Mouse (Mus musculus) C2C12 (cell line): ENCODE results near the gene Slc6a11. TPM values are rescaled to one million over a fixed set of nuclear protein-coding genes. Genes with fewer than 3 reads are reported as not detected.

Source experiments
- H3K27me3 ChIP-seq: one replicate; pipeline ENCODE4 v1.6.1; 2011; ENCODE audit not compliant: control insufficient read depth, insufficient read depth, insufficient read length
- H3K36me3 ChIP-seq: one replicate; pipeline ENCODE4 v1.6.1; 2011; ENCODE audit not compliant: control insufficient read depth, insufficient read depth
- H3K4me3 ChIP-seq: one replicate; pipeline ENCODE4 v1.5.1; 2011; ENCODE audit warnings: mild to moderate bottlenecking, control low read depth; ENCODE audit not compliant: poor library complexity, insufficient read depth, severe bottlenecking
- H3K79me2 ChIP-seq: one replicate; pipeline ENCODE4 v1.6.1; 2011; ENCODE audit not compliant: control insufficient read depth, insufficient read depth
- H3K79me3 ChIP-seq: one replicate; pipeline ENCODE4 v1.6.1; 2011; ENCODE audit warnings: low read depth, control low read depth
- H3ac ChIP-seq: one replicate; pipeline ENCODE3; 2011; ENCODE audit warnings: low read depth; ENCODE audit not compliant: control insufficient read depth, insufficient read length
- CEBPB ChIP-seq: IDR thresholded peaks from one replicate; pipeline ENCODE4 v1.6.1; 2011; ENCODE audit warnings: low read depth, mild to moderate bottlenecking, control low read depth, moderate library complexity
- CTCF ChIP-seq: IDR thresholded peaks from one replicate; pipeline ENCODE4 v1.5.1; 2011; ENCODE audit not compliant: control insufficient read depth, insufficient read depth, insufficient read length
- FOSL1 ChIP-seq: IDR thresholded peaks from one replicate; pipeline ENCODE4 v1.8.0; 2011; ENCODE audit warnings: mild to moderate bottlenecking, low read length; ENCODE audit not compliant: poor library complexity, insufficient read depth, severe bottlenecking
- MAX ChIP-seq: IDR thresholded peaks from one replicate; pipeline ENCODE4 v1.6.1; 2011; ENCODE audit warnings: mild to moderate bottlenecking, control low read depth
- MYOD1 ChIP-seq: IDR thresholded peaks from one replicate; pipeline ENCODE4 v1.6.1; 2011; ENCODE audit warnings: low read depth; ENCODE audit not compliant: control insufficient read depth, insufficient read length
- MYOG ChIP-seq: IDR thresholded peaks from one replicate; pipeline ENCODE4 v1.6.1; 2011; ENCODE audit not compliant: control insufficient read depth, insufficient read length; ENCODE audit errors: extremely low read depth
- USF1 ChIP-seq: IDR thresholded peaks from one replicate; pipeline ENCODE4 v1.6.1; 2011; ENCODE audit warnings: low read depth, mild to moderate bottlenecking, control low read depth, moderate library complexity
- polyA plus RNA-seq: library from polyadenylated mRNA; unstranded; fragments of >200 nt; fragmentation: generic; extraction: Trizol; gene quantifications from one replicate; pipeline ENCODE4 v1.2.1, GENCODE M21; 2012; ENCODE audit warnings: missing spikeins

Gene Slc6a11
- polyA plus RNA-seq, 1 experiment, result not detected

- H3ac ChIP-seq, result no peak overlapping the region
- TF ChIP-seq MAX (no peak), MYOG (no peak), USF1 (no peak), CEBPB (no peak), CTCF (no peak), MYOD1 (no peak), FOSL1 (no peak)
- no peaks in the 10 kb centered on the region for H3K36me3 ChIP-seq
- H3K79me3 ChIP-seq, result no peaks in the 10 kb centered on the region
- peaks cover 29% of the 10 kb centered on the region for H3K27me3 ChIP-seq
- H3K79me2 ChIP-seq, result no peaks in the 10 kb centered on the region
- no peak overlapping the region for H3K4me3 ChIP-seq
These were observed 10.4 kb downstream of the Slc6a11 start for GRCm38 (mm10) chr6:114141481-114141880.

GRCm38 (mm10) chr6:114142480-114142879, 11.4 kb downstream of the Slc6a11 start:
- Histone ChIP-seq H3ac (no peak overlapping the region), H3K79me2 (no peaks in the 10 kb centered on the region), H3K79me3 (no peaks in the 10 kb centered on the region), H3K4me3 (no peak overlapping the region), H3K27me3 (peaks cover 33% of the 10 kb centered on the region), H3K36me3 (no peaks in the 10 kb centered on the region)
- TF ChIP-seq MYOD1, result no peak
- TF ChIP-seq MAX, result no peak
- TF ChIP-seq MYOG, result no peak
- TF ChIP-seq CEBPB, result no peak
- no peak for TF ChIP-seq CTCF
- no peak for TF ChIP-seq FOSL1

DNA sequence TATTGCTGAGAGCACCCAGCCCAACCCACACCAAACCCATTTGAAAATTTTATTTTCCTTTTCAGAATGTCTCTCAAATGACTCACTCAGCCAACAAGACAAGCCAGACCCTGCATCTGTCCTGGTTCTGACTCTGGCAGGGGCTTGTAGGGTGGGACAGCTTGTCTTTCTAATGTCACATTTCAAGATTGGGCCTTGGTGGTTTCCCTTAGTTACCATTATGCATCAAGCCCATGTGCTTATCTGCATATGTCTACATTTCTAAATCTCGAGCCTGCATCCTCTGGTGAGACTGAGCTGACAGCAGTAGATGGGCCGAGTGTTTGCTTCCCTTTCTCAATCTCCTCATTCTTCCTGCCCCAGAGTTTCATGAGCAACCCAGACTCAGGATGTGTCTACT, 12.5 kb downstream of the Slc6a11 start:
- no peak for TF ChIP-seq MAX
- no peak for TF ChIP-seq CTCF
- TF ChIP-seq USF1, result no peak
- no peak for TF ChIP-seq FOSL1
- no peak for TF ChIP-seq CEBPB
- no peak for TF ChIP-seq MYOD1
- no peak for TF ChIP-seq MYOG
- Histone ChIP-seq H3ac (no peak overlapping the region), H3K79me3 (no peaks in the 10 kb centered on the region), H3K4me3 (no peak overlapping the region), H3K27me3 (peaks cover 36% of the 10 kb centered on the region), H3K36me3 (no peaks in the 10 kb centered on the region), H3K79me2 (no peaks in the 10 kb centered on the region)

DNA sequence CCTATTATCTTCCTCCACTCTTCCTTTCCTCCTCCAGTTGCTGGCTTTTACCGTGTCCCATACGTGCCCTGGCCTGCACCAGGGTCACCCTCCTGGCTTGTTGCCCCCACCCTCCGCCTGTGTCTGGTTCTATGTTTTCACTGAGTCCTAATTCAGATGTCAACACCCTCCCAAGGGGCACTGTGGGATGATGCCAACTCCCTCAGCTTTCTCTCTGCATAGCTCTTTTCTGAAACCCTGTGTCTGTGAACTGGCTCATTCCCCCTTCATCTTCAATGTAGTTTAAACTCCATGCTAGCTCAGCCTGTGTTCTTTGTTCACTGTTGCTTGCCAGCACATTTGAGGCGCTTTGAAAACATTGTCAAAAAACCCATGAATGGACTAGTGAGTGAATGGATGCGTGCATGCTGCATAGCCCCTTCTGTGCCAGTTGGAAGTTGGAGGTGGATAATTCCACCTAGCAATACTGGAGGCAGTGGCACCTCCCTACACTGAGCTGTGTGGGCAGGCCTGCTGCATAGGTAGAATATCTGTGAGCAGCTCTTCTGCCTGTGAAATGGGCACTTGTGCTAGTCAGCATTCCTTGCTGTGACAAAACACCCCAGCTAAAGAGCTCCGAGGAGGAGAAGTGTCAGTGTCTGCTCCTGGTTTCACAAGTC, 13.5 kb downstream of the Slc6a11 start:
- H3K79me2 ChIP-seq, result no peaks in the 10 kb centered on the region
- H3K4me3 ChIP-seq, result no peak overlapping the region
- no peak for TF ChIP-seq MAX
- no peak for TF ChIP-seq CEBPB
- TF ChIP-seq MYOG, result no peak
- H3K27me3 ChIP-seq, result peaks cover 37% of the 10 kb centered on the region
- no peaks in the 10 kb centered on the region for H3K79me3 ChIP-seq
- no peaks in the 10 kb centered on the region for H3K36me3 ChIP-seq
- H3ac ChIP-seq, result no peak overlapping the region

- Histone ChIP-seq H3K79me3 (no peaks in the 10 kb centered on the region), H3K36me3 (no peaks in the 10 kb centered on the region), H3K79me2 (no peaks in the 10 kb centered on the region), H3K27me3 (peaks cover 47% of the 10 kb centered on the region), H3K4me3 (no peak overlapping the region), H3ac (no peak overlapping the region)
- TF ChIP-seq FOSL1, result no peak
- TF ChIP-seq CEBPB, result no peak
- TF ChIP-seq CTCF, result no peak
- no peak for TF ChIP-seq MYOD1
- TF ChIP-seq MYOG, result no peak
- TF ChIP-seq MAX, result no peak
- no peak for TF ChIP-seq USF1
These were observed 14.7 kb downstream of the Slc6a11 start for GRCm38 (mm10) chr6:114145650-114146329.

- TF ChIP-seq FOSL1 (no peak), USF1 (no peak), CEBPB (no peak), MAX (no peak), CTCF (no peak), MYOD1 (no peak), MYOG (no peak)
- H3K4me3 ChIP-seq, result no peak overlapping the region
- no peak overlapping the region for H3ac ChIP-seq
- peaks cover 72% of the 10 kb centered on the region for H3K27me3 ChIP-seq
- no peaks in the 10 kb centered on the region for H3K79me2 ChIP-seq
- no peaks in the 10 kb centered on the region for H3K79me3 ChIP-seq
- H3K36me3 ChIP-seq, result no peaks in the 10 kb centered on the region
These were observed 24.7 kb downstream of the Slc6a11 start for GRCm38 (mm10) chr6:114155720-114156119.
